Mouse (Mus musculus) C2C12 (cell line): ENCODE measurements around the gene Hecw2. TPM values are rescaled to one million over a fixed set of nuclear protein-coding genes. Genes with fewer than 3 reads are reported as not detected.

ENCODE experiments used
- H3K27me3 ChIP-seq: one replicate; pipeline ENCODE4 v1.6.1; 2011; ENCODE audit not compliant: control insufficient read depth, insufficient read depth, insufficient read length
- H3K36me3 ChIP-seq: one replicate; pipeline ENCODE4 v1.6.1; 2011; ENCODE audit not compliant: control insufficient read depth, insufficient read depth
- H3K4me3 ChIP-seq: one replicate; pipeline ENCODE4 v1.5.1; 2011; ENCODE audit warnings: mild to moderate bottlenecking, control low read depth; ENCODE audit not compliant: poor library complexity, insufficient read depth, severe bottlenecking
- H3K79me2 ChIP-seq: one replicate; pipeline ENCODE4 v1.6.1; 2011; ENCODE audit not compliant: control insufficient read depth, insufficient read depth
- H3K79me3 ChIP-seq: one replicate; pipeline ENCODE4 v1.6.1; 2011; ENCODE audit warnings: low read depth, control low read depth
- H3ac ChIP-seq: one replicate; pipeline ENCODE3; 2011; ENCODE audit warnings: low read depth; ENCODE audit not compliant: control insufficient read depth, insufficient read length
- CEBPB ChIP-seq: IDR thresholded peaks from one replicate; pipeline ENCODE4 v1.6.1; 2011; ENCODE audit warnings: low read depth, mild to moderate bottlenecking, control low read depth, moderate library complexity
- CTCF ChIP-seq: IDR thresholded peaks from one replicate; pipeline ENCODE4 v1.5.1; 2011; ENCODE audit not compliant: control insufficient read depth, insufficient read depth, insufficient read length
- FOSL1 ChIP-seq: IDR thresholded peaks from one replicate; pipeline ENCODE4 v1.8.0; 2011; ENCODE audit warnings: mild to moderate bottlenecking, low read length; ENCODE audit not compliant: poor library complexity, insufficient read depth, severe bottlenecking
- MAX ChIP-seq: IDR thresholded peaks from one replicate; pipeline ENCODE4 v1.6.1; 2011; ENCODE audit warnings: mild to moderate bottlenecking, control low read depth
- MYOD1 ChIP-seq: IDR thresholded peaks from one replicate; pipeline ENCODE4 v1.6.1; 2011; ENCODE audit warnings: low read depth; ENCODE audit not compliant: control insufficient read depth, insufficient read length
- MYOG ChIP-seq: IDR thresholded peaks from one replicate; pipeline ENCODE4 v1.6.1; 2011; ENCODE audit not compliant: control insufficient read depth, insufficient read length; ENCODE audit errors: extremely low read depth
- USF1 ChIP-seq: IDR thresholded peaks from one replicate; pipeline ENCODE4 v1.6.1; 2011; ENCODE audit warnings: low read depth, mild to moderate bottlenecking, control low read depth, moderate library complexity
- polyA plus RNA-seq: library from polyadenylated mRNA; unstranded; fragments of >200 nt; fragmentation: generic; extraction: Trizol; gene quantifications from one replicate; pipeline ENCODE4 v1.2.1, GENCODE M21; 2012; ENCODE audit warnings: missing spikeins

Gene Hecw2
- polyA plus RNA-seq, 1 experiment = 1.2 TPM

DNA sequence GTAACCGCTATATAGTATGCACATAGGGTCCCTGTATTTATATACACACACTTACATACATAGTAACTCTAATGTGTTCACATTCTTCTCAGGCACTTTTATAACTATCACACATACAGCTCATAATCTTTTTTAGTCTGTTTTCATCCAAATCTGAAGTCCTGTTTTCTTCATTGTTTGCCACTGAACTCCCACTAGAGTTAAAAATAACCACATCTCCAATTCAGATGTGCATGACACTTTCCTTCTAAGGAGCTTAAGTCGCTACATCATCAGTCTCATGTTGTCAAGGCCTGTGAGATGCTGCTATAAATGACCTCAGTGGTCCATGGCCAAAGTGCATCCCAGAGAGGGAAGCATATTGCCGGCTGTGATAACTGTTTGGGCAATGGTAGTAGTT lies 88.2 kb downstream of the Hecw2 start:
- no peak overlapping the region for H3ac ChIP-seq
- H3K4me3 ChIP-seq = no peak overlapping the region
- H3K79me3 ChIP-seq = no peaks in the 10 kb centered on the region
- H3K79me2 ChIP-seq = no peaks in the 10 kb centered on the region
- no peaks in the 10 kb centered on the region for H3K36me3 ChIP-seq
- no peaks in the 10 kb centered on the region for H3K27me3 ChIP-seq
- no peak for TF ChIP-seq USF1
- TF ChIP-seq MAX = no peak

DNA sequence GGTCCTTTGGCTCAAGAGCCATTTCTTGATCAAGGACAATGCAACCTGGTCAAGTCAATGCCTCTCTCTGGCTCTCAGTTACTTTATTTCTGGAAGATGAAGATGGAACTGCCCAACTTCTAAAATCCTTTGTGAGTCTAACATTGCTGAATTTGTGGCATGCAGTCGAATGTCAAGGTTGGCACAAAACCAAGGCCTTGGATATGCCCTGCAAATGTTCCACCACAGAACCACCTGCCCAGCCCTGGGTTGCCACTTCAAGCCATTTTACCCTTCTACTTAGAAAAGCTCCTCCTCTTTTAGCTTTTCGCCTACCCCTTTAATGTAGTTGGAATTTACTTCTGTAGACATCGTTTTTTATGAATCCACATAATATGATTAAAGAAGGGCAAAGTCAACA lies 115.3 kb downstream of the Hecw2 start:
- Histone ChIP-seq H3K36me3 (no peaks in the 10 kb centered on the region), H3K4me3 (no peak overlapping the region), H3ac (no peak overlapping the region), H3K79me2 (no peaks in the 10 kb centered on the region), H3K79me3 (no peaks in the 10 kb centered on the region), H3K27me3 (no peaks in the 10 kb centered on the region)
- TF ChIP-seq CEBPB (no peak), MAX (no peak), MYOG (no peak), FOSL1 (no peak), USF1 (no peak), MYOD1 (no peak), CTCF (no peak)

DNA sequence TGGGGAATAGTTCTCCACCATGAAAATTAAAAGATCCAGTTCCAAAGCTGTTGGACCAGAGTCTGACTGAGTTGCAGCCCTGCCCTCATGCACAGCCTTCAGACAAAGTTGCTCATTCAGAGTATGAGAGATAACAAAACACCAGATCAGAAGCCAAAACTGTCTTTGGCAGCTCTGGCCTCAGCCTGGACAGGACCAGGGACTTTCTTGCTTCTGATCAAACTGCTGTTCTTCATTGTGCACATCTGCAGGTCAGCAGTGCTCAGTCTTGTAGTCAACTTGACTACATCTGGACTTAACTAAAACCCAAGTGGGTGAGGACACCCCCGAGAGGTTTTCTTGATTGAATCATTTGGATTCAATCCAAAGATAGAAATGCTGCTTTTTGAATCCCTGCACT lies 120.5 kb downstream of the Hecw2 start:
- H3K36me3 ChIP-seq = no peaks in the 10 kb centered on the region
- TF ChIP-seq MAX = no peak
- TF ChIP-seq MYOG = no peak
- TF ChIP-seq USF1 = no peak
- no peak for TF ChIP-seq FOSL1
- TF ChIP-seq CTCF = no peak
- TF ChIP-seq CEBPB = no peak
- no peak for TF ChIP-seq MYOD1
- H3K79me2 ChIP-seq = no peaks in the 10 kb centered on the region
- no peaks in the 10 kb centered on the region for H3K79me3 ChIP-seq
- H3ac ChIP-seq = no peak overlapping the region
- no peak overlapping the region for H3K4me3 ChIP-seq
- no peaks in the 10 kb centered on the region for H3K27me3 ChIP-seq

DNA sequence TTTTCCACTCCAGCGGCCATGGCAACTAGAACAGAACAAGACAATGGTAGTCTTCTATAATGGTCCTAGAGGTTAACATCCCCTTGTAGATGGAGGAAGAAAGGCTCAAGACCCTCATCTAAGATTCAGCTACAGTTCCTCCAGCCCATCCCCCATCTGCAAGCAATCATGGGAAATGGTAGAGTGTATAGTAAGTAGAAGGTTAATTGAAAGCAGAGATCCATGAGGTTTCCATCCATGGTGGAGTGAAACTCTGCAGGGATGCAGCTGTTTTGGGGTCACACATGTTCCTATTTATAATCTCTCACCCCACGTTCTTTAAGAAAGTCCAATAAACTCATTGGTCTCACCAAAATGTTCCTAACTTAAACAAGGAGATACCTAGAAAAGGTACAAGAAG lies 124.8 kb downstream of the Hecw2 start:
- Histone ChIP-seq H3K27me3 (no peaks in the 10 kb centered on the region), H3ac (no peak overlapping the region), H3K36me3 (no peaks in the 10 kb centered on the region), H3K79me3 (no peaks in the 10 kb centered on the region), H3K79me2 (no peaks in the 10 kb centered on the region), H3K4me3 (no peak overlapping the region)
- no peak for TF ChIP-seq MYOG

DNA sequence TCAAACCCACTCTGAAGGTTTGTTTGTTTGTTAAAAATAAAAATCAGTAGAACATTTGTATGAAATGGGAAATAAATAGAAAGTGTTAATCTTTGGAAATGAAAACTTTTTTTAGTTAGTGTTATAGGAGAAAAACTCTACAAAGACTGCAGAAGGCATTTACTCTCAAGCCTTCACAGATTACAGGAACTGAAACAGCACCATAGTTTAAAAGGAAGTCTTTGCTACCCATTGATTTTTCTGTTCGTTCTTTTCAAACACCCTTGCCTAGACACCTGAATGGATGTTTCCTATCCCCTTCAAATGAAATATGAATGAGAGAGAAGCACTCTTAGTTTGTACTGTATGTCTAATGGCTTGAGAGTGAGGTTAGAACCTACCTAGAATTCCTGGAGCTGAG lies 126.7 kb downstream of the Hecw2 start:
- Histone ChIP-seq H3K79me2 (no peaks in the 10 kb centered on the region), H3K4me3 (no peak overlapping the region), H3K79me3 (no peaks in the 10 kb centered on the region), H3K27me3 (no peaks in the 10 kb centered on the region), H3ac (no peak overlapping the region), H3K36me3 (no peaks in the 10 kb centered on the region)
- TF ChIP-seq MYOD1 = no peak
- no peak for TF ChIP-seq USF1
- TF ChIP-seq CEBPB = no peak
- TF ChIP-seq FOSL1 = no peak
- TF ChIP-seq MAX = no peak
- no peak for TF ChIP-seq MYOG
- TF ChIP-seq CTCF = no peak

DNA sequence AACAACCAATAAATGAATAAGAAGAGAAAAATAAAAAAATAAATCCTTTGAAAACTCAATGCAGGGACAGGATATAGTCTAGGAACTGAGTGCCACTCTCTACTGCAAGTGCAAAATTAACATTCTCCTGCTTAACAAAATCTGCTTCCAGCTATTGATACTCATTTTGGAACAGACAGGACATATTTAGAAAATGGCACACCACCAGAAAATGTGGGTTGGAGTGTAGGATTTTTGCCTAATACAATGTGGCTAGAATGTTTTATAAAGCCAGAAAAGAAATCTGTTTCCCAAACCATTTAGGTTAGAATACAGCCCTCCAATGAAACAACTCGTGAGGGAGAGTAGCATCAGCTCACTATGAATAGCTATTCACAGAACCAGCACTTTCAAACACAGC lies 129.5 kb downstream of the Hecw2 start:
- H3K36me3 ChIP-seq = no peaks in the 10 kb centered on the region
- no peak overlapping the region for H3K4me3 ChIP-seq
- TF ChIP-seq CEBPB (no peak), FOSL1 (no peak), MAX (no peak), MYOG (no peak), MYOD1 (no peak), CTCF (no peak), USF1 (no peak)
- no peak overlapping the region for H3ac ChIP-seq
- H3K79me2 ChIP-seq = no peaks in the 10 kb centered on the region
- no peaks in the 10 kb centered on the region for H3K79me3 ChIP-seq
- no peaks in the 10 kb centered on the region for H3K27me3 ChIP-seq

DNA sequence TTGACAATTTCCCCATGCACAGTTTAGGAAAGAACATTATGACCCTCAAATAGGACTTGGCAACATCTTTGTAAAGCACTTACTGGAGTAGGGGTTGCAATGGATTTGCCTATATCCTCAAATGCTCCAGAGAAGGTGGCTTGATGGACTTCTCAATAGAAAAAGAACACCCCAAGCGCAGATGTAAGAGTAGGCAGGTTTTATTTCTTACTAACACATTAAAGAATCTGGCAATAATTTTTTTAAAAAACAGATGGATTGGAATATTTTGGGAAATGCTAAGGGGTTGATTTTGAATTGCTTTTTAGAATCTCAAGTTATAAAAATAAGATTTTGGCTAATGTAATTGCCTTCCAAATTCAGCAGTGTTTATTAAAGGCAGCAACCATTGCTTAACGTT lies 133.9 kb downstream of the Hecw2 start:
- no peaks in the 10 kb centered on the region for H3K27me3 ChIP-seq
- TF ChIP-seq CTCF (no peak), MYOG (no peak), FOSL1 (no peak), USF1 (no peak), MAX (no peak), CEBPB (no peak), MYOD1 (no peak)
- H3K4me3 ChIP-seq = no peak overlapping the region
- H3K79me2 ChIP-seq = no peaks in the 10 kb centered on the region
- H3ac ChIP-seq = no peak overlapping the region
- H3K79me3 ChIP-seq = no peaks in the 10 kb centered on the region
- no peaks in the 10 kb centered on the region for H3K36me3 ChIP-seq
